Mouse (Mus musculus) small intestine, adult 2 months (tissue): Measurements from ENCODE around the gene Rac3. TPM values are rescaled to one million over a fixed set of nuclear protein-coding genes. Genes with fewer than 3 reads are reported as not detected.
"Not testable (repeated sequence)": the region's sequence is repeated elsewhere in the genome, so short reads cannot be mapped to it uniquely, and the experiment has no call there.

ENCODE experiments used
- H3K27ac ChIP-seq: fragments of 200-500 bp; 2 replicates; pipeline ENCODE4 v1.5.1; 2012; ENCODE audit warnings: low read depth, low read length, control low read depth, inconsistent platforms; ENCODE audit not compliant: insufficient read depth
- H3K27me3 ChIP-seq: fragments of 200-500 bp; 2 replicates; pipeline ENCODE4 v1.6.1; 2012; ENCODE audit warnings: mild to moderate bottlenecking, moderate library complexity, low read length, inconsistent platforms; ENCODE audit not compliant: control insufficient read depth, insufficient read depth
- H3K36me3 ChIP-seq: fragments of 200-500 bp; 2 replicates; pipeline ENCODE4 v1.6.1; 2012; ENCODE audit warnings: mild to moderate bottlenecking, low read length, control low read depth, inconsistent platforms; ENCODE audit not compliant: control insufficient read depth, insufficient read depth
- H3K4me1 ChIP-seq: fragments of 200-500 bp; 2 replicates; pipeline ENCODE4 v1.6.1; 2012; ENCODE audit warnings: low read length, inconsistent platforms, mixed read lengths; ENCODE audit not compliant: control insufficient read depth, insufficient read depth, insufficient read length
- H3K4me3 ChIP-seq: fragments of 200-500 bp; 2 replicates; pipeline ENCODE4 v1.5.1; 2012; ENCODE audit warnings: low read depth, mild to moderate bottlenecking, control low read depth, inconsistent platforms, low read length, moderate library complexity
- CTCF ChIP-seq: fragments of 200-500 bp; IDR thresholded peaks from 2 replicates; pipeline ENCODE4 v1.5.1; 2012; ENCODE audit warnings: low read depth, mild to moderate bottlenecking, control low read depth, inconsistent platforms, low read length, moderate library complexity, mixed read lengths; ENCODE audit not compliant: insufficient replicate concordance, insufficient read length; ENCODE audit errors: extremely low read depth
- POLR2A ChIP-seq: fragments of 200-500 bp; IDR thresholded peaks from 2 replicates; pipeline ENCODE4 v1.6.1; 2012; ENCODE audit warnings: low read depth, mild to moderate bottlenecking, control low read depth, inconsistent platforms, low read length, moderate library complexity
- WGBS: fragments of 180-500 bp; shearing (Covaris S2); methylation state at CpG from one replicate; pipeline ENCODE4 v1.1.7; 2018; 5-methylcytosine and 5-hydroxymethylcytosine counted together
- polyA plus RNA-seq: library from polyadenylated mRNA; depleted of rRNA; stranded (reverse); fragments of >200 nt; gene quantifications from 2 replicates; pipeline ENCODE4 v1.2.3, GENCODE M21; 2012

Gene Rac3
- polyA plus RNA-seq, 1 experiment: 5.1 TPM

DNA sequence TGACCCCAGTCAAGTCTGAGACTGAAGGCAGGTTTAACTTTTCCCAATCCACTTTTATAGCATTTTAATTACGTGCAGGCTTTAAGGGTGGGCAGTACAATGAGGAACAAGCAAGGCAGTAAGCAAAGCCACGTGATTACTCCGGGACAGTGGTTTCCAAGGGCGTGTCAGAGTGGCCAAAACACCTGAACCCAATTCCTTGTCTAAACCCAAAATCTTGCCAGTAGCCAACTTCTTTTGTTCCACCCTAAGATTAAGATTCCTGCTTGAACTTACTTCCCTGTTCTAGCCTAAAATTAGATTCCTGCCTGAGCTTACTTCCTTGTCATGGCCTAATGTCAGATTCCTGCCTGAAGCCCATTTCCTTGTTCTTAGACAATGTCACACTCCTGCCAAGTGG lies 26.7 kb downstream of the Rac3 start:
- Histone ChIP-seq H3K27ac (peak overlapping the region; percentile 53; the same call in 1 of the 2 replicates), H3K36me3 (no peaks in the 10 kb centered on the region), H3K27me3 (no peaks in the 10 kb centered on the region), H3K4me1 (peaks cover 3% of the 10 kb centered on the region; the same call in 1 of the 2 replicates), H3K4me3 (no peak overlapping the region)
- TF ChIP-seq POLR2A: no peak
- TF ChIP-seq CTCF: no peak
- 21% methylated on average over 4 of the region's 4 CpGs for WGBS

DNA sequence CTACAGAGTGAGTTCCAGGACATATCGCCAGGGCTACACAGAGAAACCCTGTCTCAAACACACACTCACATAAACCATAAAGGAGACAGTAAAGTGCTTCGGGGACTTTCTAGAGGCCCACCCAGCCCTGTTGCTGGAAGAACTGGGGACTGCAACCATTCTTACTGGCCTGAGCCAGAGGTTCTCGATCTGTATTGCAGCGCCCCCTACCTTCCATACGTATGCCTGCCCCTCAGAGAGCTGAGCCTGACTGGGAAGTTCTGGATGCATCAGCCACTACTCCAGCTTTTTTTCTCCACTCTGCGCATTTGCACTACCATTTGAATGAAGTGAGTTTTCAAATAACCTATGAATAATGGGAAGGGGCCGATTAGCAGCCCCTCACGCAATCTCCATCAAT lies 28.2 kb downstream of the Rac3 start:
- Histone ChIP-seq H3K27ac (no peak overlapping the region), H3K36me3 (no peaks in the 10 kb centered on the region), H3K4me3 (no peak overlapping the region), H3K27me3 (no peaks in the 10 kb centered on the region), H3K4me1 (peaks cover 3% of the 10 kb centered on the region; the same call in 1 of the 2 replicates)
- TF ChIP-seq CTCF (peak; percentile 43; the same call in 1 of the 2 replicates), POLR2A (no peak)
- WGBS: 70% methylated on average over 8 of the region's 8 CpGs

DNA sequence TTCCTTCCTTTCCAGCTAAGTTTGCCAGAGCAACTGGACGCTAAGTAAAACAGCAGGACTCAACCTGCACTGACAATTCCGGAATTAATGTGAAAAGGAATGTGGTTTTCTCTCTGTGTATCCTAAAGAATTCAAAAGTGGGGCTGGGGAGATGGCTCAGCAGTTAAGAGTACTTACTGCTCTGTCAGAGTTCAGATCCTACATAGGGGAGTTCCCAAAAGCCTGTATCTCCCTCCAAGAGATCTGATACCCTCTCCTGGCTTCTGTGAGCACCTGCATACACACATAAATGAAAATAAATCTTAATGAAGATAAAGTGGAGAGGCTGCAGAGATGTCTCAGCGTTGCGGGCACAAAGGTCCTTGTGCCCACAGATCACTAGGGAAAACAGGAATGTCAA lies 30.3 kb downstream of the Rac3 start:
- TF ChIP-seq CTCF: no peak
- TF ChIP-seq POLR2A: no peak
- WGBS: 55% methylated on average over 4 of the region's 4 CpGs
- H3K27ac ChIP-seq: no peak overlapping the region
- H3K27me3 ChIP-seq: no peaks in the 10 kb centered on the region
- H3K36me3 ChIP-seq: no peaks in the 10 kb centered on the region
- H3K4me3 ChIP-seq: no peak overlapping the region
- peaks cover 3% of the 10 kb centered on the region; the same call in 1 of the 2 replicates for H3K4me1 ChIP-seq

DNA sequence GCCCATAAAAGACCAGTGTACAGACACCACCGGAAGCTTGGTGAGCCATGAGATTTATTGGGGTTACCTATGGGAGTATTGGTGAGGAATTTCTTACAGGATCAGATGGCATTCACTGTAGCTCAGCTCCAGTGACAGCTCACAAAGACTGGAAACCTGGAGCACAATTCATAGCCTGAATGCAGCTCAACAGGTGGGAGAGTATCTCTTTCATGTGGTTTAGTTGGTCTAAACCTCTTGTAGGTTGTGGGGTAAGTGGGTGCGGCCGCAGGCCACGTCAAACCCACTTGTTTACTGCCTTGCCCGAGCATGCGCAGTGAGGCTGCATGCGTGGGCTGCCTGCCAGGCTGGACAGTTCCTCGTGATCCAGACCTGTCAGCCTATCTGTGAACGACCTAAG lies 39.0 kb downstream of the Rac3 start:
- H3K4me1 ChIP-seq: peaks cover 4% of the 10 kb centered on the region
- WGBS: 76% methylated on average over 9 of the region's 9 CpGs

DNA sequence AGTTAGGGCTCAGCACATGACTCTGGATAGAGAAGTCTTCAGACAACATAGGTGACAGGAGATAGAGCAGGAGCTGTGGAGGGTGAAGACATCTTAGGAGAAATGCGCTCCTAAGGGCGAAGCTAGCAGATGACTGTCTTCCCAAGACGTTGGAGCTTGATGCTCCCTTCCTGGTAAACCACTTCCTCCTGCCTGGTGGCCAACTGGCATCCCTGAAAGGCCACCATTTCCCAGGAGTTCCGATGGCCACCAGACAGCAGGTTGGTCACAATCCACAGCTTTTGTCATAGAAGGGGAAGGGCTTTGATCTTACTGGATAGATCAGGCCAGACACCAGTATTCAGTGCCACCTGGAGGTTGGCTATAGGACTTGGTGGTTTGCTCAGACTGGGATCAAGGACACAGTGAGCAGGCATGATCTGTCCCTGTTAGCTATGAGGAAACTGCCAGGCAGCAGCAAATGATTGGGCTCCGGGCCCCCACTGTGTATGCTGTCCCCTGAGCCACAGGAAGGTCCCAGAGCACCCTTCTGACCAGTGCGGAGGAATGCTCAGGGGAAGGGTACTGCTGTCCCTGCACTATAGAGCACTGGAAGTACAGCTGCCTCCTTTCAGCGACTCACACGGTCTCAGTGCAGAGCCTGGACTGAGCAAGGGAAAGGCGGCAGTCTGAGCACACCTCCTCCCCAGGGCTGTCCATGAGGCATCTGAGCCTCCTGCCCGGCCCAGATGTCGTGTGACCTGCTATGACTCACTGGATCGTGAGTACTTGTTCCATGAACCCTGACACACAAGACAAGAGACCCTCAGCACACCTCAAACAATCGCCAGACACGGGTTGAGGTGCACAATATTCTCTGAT lies 40.8 kb downstream of the Rac3 start:
- H3K36me3 ChIP-seq: no peaks in the 10 kb centered on the region
- TF ChIP-seq CTCF (no peak), POLR2A (no peak)
- H3K27ac ChIP-seq: no peak overlapping the region
- 0 out of 2 replicates have a peak overlapping the region, but pooled peaks have one; percentile 27 for H3K4me3 ChIP-seq
- 49% methylated on average over 14 of the region's 14 CpGs for WGBS
- peaks cover 4% of the 10 kb centered on the region for H3K4me1 ChIP-seq
- no peaks in the 10 kb centered on the region for H3K27me3 ChIP-seq

More for the DNA sequence above, 39.0 kb downstream of the Rac3 start:
- H3K4me3 ChIP-seq: no peak overlapping the region
- H3K27me3 ChIP-seq: no peaks in the 10 kb centered on the region
- TF ChIP-seq CTCF (no peak), POLR2A (no peak)
- H3K27ac ChIP-seq: no peak overlapping the region
- no peaks in the 10 kb centered on the region for H3K36me3 ChIP-seq

DNA sequence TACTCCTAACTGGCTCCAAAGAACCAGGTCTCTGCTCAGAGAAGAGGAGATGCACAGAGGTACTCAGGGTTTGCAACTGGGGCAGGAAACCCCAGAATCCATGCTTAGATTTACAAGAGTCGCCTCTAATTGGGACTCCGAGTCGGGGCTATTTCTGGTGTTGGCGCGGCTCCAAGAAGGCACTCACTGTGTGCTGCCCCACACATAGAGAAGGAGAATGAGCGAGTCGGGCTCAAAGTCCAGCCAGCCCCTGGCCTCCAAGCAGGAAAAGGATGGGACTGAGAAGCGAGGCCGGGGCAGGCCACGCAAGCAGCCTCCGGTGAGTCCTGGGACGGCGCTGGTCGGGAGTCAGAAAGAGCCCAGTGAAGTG lies 41.4 kb downstream of the Rac3 start, which contains the start of gene Hmga1b:
Gene Hmga1b (plus strand): TSS at position 123 of the 370 bp plus-strand sequence.
- H3K4me1 ChIP-seq, H3K36me3 ChIP-seq, H3K27me3 ChIP-seq, H3K27ac ChIP-seq: not testable (repeated sequence)
- WGBS: 5% methylated on average over 14 of the region's 14 CpGs
- H3K4me3 ChIP-seq: peak within 1 kb of the TSS; percentile 27

DNA sequence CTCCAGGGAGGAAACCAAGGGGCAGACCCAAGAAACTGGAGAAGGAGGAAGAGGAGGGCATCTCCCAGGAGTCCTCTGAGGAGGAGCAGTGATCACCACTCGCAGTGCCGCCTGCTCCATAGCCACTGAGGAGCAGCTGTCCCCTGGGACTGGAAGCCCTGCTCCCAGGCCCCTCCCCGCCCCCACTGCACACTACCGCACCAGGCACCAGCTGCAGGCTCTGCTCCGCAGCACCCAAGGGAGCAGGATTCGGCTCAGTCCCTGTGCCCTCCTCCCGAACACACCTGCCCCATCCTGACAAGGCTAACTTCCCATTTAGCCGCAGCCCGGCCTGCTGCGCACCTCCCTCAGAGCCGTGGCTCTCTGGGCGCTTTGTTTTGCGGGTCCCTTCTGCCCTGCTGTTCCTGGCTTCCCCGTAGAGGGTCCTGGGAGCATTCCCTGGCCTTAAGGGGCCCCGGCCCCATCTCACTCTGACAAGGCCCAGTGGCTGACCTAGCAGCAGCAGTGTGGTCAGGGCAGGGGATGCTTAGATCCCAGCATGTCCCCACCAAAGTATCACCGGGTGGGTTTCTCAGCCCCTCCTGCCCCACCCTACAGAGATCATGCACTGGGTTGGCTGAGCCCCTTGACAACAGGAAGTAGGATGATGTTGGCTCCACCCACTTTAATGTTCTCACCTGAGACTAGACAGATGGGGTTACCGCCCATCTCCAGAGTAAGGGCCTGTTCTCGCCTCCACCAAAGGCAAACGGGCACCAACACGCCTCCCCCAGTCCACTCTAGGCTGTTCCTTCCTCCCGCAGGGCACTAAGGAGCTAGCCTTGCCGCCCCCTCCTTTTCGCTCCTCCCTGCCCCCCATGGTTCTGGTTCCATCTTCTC lies 42.1 kb downstream of the Rac3 start:
- peak overlapping the region; percentile 27 for H3K4me3 ChIP-seq
- 40% methylated on average over 5 of the region's 23 CpGs for WGBS

DNA sequence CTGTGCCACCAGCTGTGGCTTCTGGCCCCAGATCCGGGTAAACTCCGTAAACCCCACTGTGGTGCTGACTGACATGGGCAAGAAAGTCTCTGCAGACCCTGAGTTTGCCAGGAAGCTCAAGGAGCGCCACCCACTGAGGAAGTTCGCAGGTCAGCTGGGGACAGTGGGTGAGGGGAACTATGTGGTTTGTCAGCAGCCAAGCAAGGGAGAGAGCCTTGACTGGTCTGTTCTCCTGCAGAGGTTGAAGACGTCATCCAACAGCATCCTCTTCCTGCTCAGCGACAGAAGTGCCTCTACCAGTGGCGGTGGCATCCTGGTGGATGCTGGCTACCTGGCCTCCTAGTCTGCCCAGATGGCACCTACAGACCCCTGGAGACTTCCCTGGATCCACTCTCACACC lies 45.8 kb downstream of the Rac3 start:
- H3K27ac ChIP-seq, H3K36me3 ChIP-seq, H3K27me3 ChIP-seq, H3K4me3 ChIP-seq: not testable (repeated sequence)
- WGBS: 81% methylated on average over 5 of the region's 7 CpGs
- peaks cover 12% of the 10 kb centered on the region for H3K4me1 ChIP-seq

More for the DNA sequence above, 42.1 kb downstream of the Rac3 start:
- peaks cover 10% of the 10 kb centered on the region for H3K4me1 ChIP-seq
- H3K27ac ChIP-seq, H3K27me3 ChIP-seq, H3K36me3 ChIP-seq: not testable (repeated sequence)
